Mouse (Mus musculus) C2C12 (cell line): ENCODE data around the gene Cngb1.

Experiments
- CEBPB ChIP-seq: IDR thresholded peaks from one replicate; pipeline ENCODE4 v1.6.1; 2011; ENCODE audit warnings: low read depth, mild to moderate bottlenecking, control low read depth, moderate library complexity
- CTCF ChIP-seq: IDR thresholded peaks from one replicate; pipeline ENCODE4 v1.5.1; 2011; ENCODE audit not compliant: control insufficient read depth, insufficient read depth, insufficient read length
- FOSL1 ChIP-seq: IDR thresholded peaks from one replicate; pipeline ENCODE4 v1.8.0; 2011; ENCODE audit warnings: mild to moderate bottlenecking, low read length; ENCODE audit not compliant: poor library complexity, insufficient read depth, severe bottlenecking
- MAX ChIP-seq: IDR thresholded peaks from one replicate; pipeline ENCODE4 v1.6.1; 2011; ENCODE audit warnings: mild to moderate bottlenecking, control low read depth
- MYOG ChIP-seq: IDR thresholded peaks from one replicate; pipeline ENCODE4 v1.6.1; 2011; ENCODE audit not compliant: control insufficient read depth, insufficient read length; ENCODE audit errors: extremely low read depth
- USF1 ChIP-seq: IDR thresholded peaks from one replicate; pipeline ENCODE4 v1.6.1; 2011; ENCODE audit warnings: low read depth, mild to moderate bottlenecking, control low read depth, moderate library complexity

GRCm38 (mm10) chr8:95312836-95313235, 6.5 kb upstream of the Cngb1 start:
- no peak for TF ChIP-seq CTCF
- no peak for TF ChIP-seq USF1
- TF ChIP-seq MYOG, result no peak
- TF ChIP-seq MAX, result no peak
- no peak for TF ChIP-seq FOSL1
- no peak for TF ChIP-seq CEBPB
